Mouse (Mus musculus) megakaryocyte, embryonic 14.5 days (primary cell): ENCODE data around the gene Cacng6. TPM values are rescaled to one million over a fixed set of nuclear protein-coding genes. Genes with fewer than 3 reads are reported as not detected.
A peak's percentile ranks its signal among the peaks of the same experiment; 100 is the strongest.

Source experiments
- H3K27me3 ChIP-seq: replicated peaks from 2 replicates; pipeline ENCODE3; 2012; ENCODE audit warnings: inconsistent platforms
- H3K36me3 ChIP-seq: replicated peaks from 2 replicates; pipeline ENCODE3; 2012; ENCODE audit warnings: low read length, inconsistent platforms, mixed read lengths
- H3K4me1 ChIP-seq: 2 replicates; pipeline ENCODE4 v1.6.1; 2012; ENCODE audit warnings: inconsistent platforms
- H3K4me3 ChIP-seq: replicated peaks from 2 replicates; pipeline ENCODE3; 2012; ENCODE audit warnings: moderate library complexity, mild to moderate bottlenecking, inconsistent platforms
- H3K9me3 ChIP-seq: 2 replicates; pipeline ENCODE4 v1.6.1; 2012; ENCODE audit warnings: inconsistent platforms
- FLI1 ChIP-seq: IDR thresholded peaks from 2 replicates; pipeline ENCODE4 v1.6.1; 2012; ENCODE audit warnings: low read length, inconsistent platforms, mixed read lengths
- GATA1 ChIP-seq: IDR thresholded peaks from 3 replicates; pipeline ENCODE4 v1.6.1; 2012; ENCODE audit warnings: mixed read lengths, low read length, inconsistent platforms, borderline replicate concordance
- polyA plus RNA-seq: library from polyadenylated mRNA; stranded (reverse); fragments of >175 nt; gene quantifications from 2 replicates; pipeline ENCODE4 v1.2.3, GENCODE M21; 2012; ENCODE audit warnings: low replicate concordance; ENCODE audit not compliant: insufficient read depth

Cacng6 gene
- polyA plus RNA-seq, 1 experiment: not detected

DNA sequence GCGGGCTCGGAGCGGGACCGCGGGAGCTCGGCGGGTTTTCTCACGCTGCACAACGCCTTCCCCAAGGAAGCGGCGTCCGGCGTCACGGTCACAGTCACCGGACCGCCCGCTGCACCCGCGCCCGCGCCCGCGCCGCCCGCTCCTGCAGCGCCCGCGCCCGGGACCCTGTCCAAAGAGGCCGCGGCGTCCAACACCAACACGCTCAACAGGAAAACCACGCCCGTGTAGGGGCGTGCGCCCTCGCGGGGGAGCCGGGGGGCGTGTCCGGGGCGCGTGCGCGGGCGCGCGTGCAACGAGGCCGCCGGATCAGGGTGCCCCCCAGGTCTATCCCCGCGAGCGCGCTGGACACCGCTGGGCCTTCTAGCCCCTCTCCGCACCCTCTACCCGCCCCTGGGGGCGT is 8.6 kb upstream of the Cacng6 start:
- Histone ChIP-seq H3K9me3 (peaks cover 17% of the 10 kb centered on the region), H3K36me3 (no peaks in the 10 kb centered on the region), H3K4me3 (peak overlapping the region; percentile 86), H3K27me3 (peaks cover 86% of the 10 kb centered on the region), H3K4me1 (peaks cover 25% of the 10 kb centered on the region)
- TF ChIP-seq GATA1 (no peak), FLI1 (no peak)

DNA sequence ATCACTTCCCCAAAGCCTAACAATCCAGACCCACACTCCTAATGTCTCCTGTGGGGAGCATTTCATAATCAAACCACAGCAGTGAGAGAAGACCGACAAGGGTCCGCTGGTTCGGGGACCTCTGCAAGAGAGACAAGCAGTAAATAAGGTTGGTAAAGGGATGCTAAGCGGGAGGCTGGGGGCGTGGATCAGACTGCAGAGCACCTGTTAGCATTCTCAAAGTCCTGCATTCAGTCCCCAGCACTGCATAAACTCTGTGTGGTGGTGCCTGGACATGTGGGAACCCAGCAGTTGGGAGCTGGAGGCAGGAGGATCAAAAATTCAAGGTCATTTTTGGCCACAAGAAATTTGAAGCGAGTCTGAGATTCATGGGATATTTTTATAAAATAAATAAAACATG is 4.1 kb upstream of the Cacng6 start:
- no peaks in the 10 kb centered on the region for H3K36me3 ChIP-seq
- peaks cover 7% of the 10 kb centered on the region for H3K4me1 ChIP-seq
- peaks cover 12% of the 10 kb centered on the region for H3K9me3 ChIP-seq
- no peak overlapping the region for H3K4me3 ChIP-seq
- H3K27me3 ChIP-seq: peaks cover 89% of the 10 kb centered on the region
- TF ChIP-seq GATA1: no peak
- TF ChIP-seq FLI1: no peak

DNA sequence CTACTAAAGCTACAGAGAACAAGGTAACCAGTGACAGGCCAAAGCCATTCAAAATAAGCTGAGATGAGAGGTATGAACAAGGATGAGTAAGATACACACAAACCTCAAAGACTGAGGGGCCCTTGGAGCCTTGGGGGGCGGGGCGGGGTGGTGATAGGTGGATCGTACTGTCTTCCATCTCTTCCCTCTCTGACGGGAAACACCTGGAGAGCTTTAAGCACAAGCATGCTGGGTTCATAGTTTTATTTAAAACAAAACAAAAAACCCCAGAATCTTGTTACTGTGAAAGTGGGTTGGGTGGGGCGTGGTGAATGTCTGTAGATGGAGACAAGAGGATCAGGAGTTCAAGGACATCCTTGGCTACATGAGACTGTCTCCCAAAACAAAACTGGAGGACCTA is 3.5 kb upstream of the Cacng6 start:
- Histone ChIP-seq H3K9me3 (peaks cover 12% of the 10 kb centered on the region; the same call in 1 of the 2 replicates), H3K4me3 (no peak overlapping the region), H3K4me1 (peaks cover 2% of the 10 kb centered on the region), H3K27me3 (peaks cover 88% of the 10 kb centered on the region), H3K36me3 (no peaks in the 10 kb centered on the region)
- TF ChIP-seq FLI1: no peak
- TF ChIP-seq GATA1: no peak

DNA sequence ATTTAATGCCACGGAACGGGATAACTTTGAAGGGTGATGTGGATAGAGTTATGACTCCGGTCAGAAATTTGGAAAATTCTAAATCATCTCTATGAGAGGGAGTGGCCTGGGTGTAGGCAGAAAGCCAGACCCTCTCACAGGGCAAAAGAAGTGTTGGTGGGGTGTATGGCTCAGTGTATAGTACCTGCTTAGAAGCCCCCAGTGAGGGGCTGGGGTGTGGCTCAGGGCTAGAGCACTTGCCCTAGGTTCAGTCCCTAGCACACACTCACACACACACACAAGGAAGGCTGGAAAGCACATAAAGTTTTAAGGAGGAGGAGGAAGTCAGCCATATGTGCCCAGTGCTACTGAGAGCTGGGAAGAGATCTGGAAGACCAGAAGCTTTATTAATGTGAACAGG is 2.7 kb upstream of the Cacng6 start:
- peaks cover 86% of the 10 kb centered on the region for H3K27me3 ChIP-seq
- no peaks in the 10 kb centered on the region for H3K4me1 ChIP-seq
- H3K36me3 ChIP-seq: no peaks in the 10 kb centered on the region
- no peak for TF ChIP-seq FLI1
- no peak for TF ChIP-seq GATA1
- no peak overlapping the region for H3K4me3 ChIP-seq
- H3K9me3 ChIP-seq: peaks cover 8% of the 10 kb centered on the region; the same call in 1 of the 2 replicates

DNA sequence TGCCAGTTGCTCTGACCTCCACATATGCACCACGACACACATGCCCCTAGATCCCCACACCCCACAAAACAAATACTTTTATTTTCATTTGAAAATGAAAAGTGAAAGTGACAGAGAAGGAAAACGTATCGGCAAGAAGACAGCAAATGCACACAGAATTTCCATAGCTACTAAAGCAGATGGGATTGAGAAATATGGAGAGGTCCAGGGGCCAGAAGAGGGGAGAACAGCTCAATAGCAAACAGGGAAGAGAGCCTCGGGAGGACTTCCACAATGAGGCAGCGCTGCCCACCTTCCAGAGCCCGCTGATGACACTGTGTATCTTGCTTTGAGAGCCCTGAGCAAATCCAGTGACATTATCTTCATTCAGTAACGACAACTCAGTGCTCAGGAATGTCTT is 1.9 kb upstream of the Cacng6 start:
- H3K36me3 ChIP-seq: no peaks in the 10 kb centered on the region
- H3K9me3 ChIP-seq: 0 out of 2 replicates have a peak, but pooled peaks cover 3% of the 10 kb centered on the region
- TF ChIP-seq GATA1 (no peak), FLI1 (no peak)
- H3K27me3 ChIP-seq: peaks cover 81% of the 10 kb centered on the region
- no peak overlapping the region for H3K4me3 ChIP-seq
- H3K4me1 ChIP-seq: no peaks in the 10 kb centered on the region

- H3K4me3 ChIP-seq: no peak overlapping the region
- no peak for TF ChIP-seq FLI1
- no peak for TF ChIP-seq GATA1
- H3K9me3 ChIP-seq: no peaks in the 10 kb centered on the region
- H3K4me1 ChIP-seq: no peaks in the 10 kb centered on the region
- H3K36me3 ChIP-seq: no peaks in the 10 kb centered on the region
- H3K27me3 ChIP-seq: peaks cover 73% of the 10 kb centered on the region
Measured at GRCm38 (mm10) chr7:3423430-3423829, 565 bp upstream of the Cacng6 start.

DNA sequence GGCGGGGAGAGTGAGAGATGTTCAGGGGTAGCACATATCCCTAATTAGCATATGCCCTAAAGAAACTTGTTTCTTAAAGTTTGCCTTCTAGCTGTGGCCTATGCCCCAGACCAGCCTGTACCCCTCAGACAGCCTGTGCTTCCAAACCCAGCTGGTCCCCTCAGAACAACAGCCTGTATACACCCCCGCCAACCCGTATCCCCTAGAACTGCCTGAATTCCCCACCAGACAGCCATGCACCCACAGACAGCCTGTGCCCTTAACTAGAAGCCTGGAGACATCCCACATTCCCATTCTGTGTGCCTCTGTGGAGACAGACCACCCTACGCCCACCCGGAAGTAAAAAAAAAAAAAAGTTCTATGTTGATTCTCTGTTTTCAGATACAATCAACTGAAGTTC is 1.1 kb downstream of the Cacng6 start:
- H3K27me3 ChIP-seq: peaks cover 67% of the 10 kb centered on the region

GRCm38 (mm10) chr7:3430161-3430560 is 6.2 kb downstream of the Cacng6 start:
- no peak overlapping the region for H3K4me3 ChIP-seq
- peaks cover 14% of the 10 kb centered on the region for H3K9me3 ChIP-seq
- no peaks in the 10 kb centered on the region for H3K4me1 ChIP-seq
- no peak for TF ChIP-seq GATA1
- no peak for TF ChIP-seq FLI1
- no peaks in the 10 kb centered on the region for H3K36me3 ChIP-seq
- H3K27me3 ChIP-seq: peaks cover 30% of the 10 kb centered on the region

More for the DNA sequence above, 1.1 kb downstream of the Cacng6 start:
- TF ChIP-seq GATA1: no peak
- no peak for TF ChIP-seq FLI1
- H3K4me1 ChIP-seq: no peaks in the 10 kb centered on the region
- no peak overlapping the region for H3K4me3 ChIP-seq
- H3K9me3 ChIP-seq: no peaks in the 10 kb centered on the region
- H3K36me3 ChIP-seq: no peaks in the 10 kb centered on the region

GRCm38 (mm10) chr7:3432066-3432465 is 8.1 kb downstream of the Cacng6 start:
- H3K9me3 ChIP-seq: peaks cover 17% of the 10 kb centered on the region
- peaks cover 19% of the 10 kb centered on the region for H3K27me3 ChIP-seq
- no peaks in the 10 kb centered on the region for H3K4me1 ChIP-seq
- H3K36me3 ChIP-seq: no peaks in the 10 kb centered on the region
- H3K4me3 ChIP-seq: no peak overlapping the region
- TF ChIP-seq FLI1 (no peak), GATA1 (no peak)

DNA sequence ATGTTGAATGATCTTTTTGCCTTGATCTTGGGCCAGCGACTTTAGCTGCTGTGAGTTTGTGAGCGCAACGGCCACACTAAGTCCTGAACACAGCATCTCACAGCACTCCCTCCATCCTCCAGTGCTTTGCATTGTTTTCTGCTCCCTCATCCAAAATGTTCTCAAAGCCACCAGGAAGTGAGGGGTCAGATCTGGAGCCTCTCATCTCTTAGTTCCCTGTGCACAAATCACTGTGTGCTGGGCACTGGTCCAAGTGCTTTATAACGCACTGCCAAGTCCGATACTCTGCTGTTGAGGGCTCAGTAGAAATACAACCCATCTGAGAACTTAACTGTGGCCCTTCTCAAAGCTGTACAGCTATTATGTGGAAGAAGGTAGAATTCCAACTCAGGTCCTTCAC is 13.9 kb downstream of the Cacng6 start:
- no peak overlapping the region for H3K4me3 ChIP-seq
- no peaks in the 10 kb centered on the region for H3K27me3 ChIP-seq
- TF ChIP-seq GATA1 (no peak), FLI1 (no peak)

DNA sequence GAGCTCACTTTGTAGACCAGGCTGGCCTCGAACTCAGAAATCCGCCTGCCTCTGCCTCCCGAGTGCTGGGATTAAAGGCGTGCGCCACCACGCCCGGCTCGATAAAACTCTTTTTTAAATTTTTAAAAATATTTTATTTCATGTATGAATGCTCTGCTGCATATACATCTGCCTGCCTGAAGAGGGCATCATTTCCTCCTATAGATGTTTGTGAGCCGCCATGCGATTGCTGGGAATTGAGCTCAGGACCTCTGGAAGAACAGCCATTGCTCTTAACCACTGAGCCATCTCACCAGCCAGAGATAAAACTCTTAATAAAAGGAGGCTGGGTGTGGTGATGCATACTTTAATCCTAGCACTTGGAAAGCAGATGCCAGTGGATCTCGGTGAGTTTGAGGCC is 16.0 kb downstream of the Cacng6 start:
- no peaks in the 10 kb centered on the region for H3K4me1 ChIP-seq
- no peaks in the 10 kb centered on the region for H3K27me3 ChIP-seq
- TF ChIP-seq GATA1: no peak
- no peak for TF ChIP-seq FLI1
- H3K9me3 ChIP-seq: peaks cover 6% of the 10 kb centered on the region
- H3K36me3 ChIP-seq: no peaks in the 10 kb centered on the region
- H3K4me3 ChIP-seq: no peak overlapping the region

More for the DNA sequence above, 13.9 kb downstream of the Cacng6 start:
- Histone ChIP-seq H3K36me3 (no peaks in the 10 kb centered on the region), H3K9me3 (peaks cover 20% of the 10 kb centered on the region), H3K4me1 (no peaks in the 10 kb centered on the region)
